Mouse (Mus musculus): ENCODE results near the gene Pla2g2f.

DNA sequence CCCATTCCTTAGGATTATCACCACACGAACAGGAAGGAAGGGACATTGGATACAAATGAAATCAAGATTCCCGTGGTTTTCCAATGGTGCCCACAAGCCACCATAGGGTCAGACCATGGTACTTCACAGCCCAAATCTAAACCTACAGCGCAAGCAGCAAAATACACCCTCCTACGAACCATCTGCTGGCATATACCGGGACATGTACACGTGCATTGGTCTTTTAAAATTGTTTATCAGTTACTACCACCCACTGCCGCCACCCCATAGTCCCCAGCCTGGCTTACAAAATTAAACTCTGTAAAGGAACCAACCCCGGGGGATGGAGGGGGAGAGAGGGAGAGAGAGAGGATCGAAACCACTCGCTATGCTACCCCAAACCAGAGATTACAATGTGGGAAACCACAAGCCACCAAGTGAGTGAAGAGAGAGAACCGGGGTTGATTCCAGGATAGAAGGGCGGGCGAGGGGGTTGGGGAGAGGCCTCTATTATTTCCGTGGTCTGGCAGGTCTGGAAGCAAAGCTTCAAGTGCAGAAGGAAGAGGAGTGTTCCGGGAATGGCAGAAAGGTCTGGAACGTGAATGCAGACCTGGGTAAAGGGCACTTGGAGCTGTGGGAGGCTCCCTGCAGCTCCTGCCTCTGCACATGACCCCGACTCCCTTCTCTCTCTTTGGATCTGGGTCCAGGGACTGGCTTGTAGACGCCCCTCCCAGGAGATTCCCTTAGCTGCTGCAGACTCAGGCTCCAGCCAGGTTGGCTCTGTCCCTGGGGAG lies 32.9 kb downstream of the Pla2g2f start, which contains the start of gene Pla2g2c:
- TF ChIP-seq POLR2A (IDR thresholded peaks at IDR 0.05; ENCODE audit: low read depth, low read length) = no peak
- TF ChIP-seq CTCF (conservative IDR thresholded peaks at IDR 0.05; ENCODE audit: insufficient read depth, insufficient read length, low read depth, low read length) = no peak

Data from kidney, adult 2 months (tissue).